Mouse (Mus musculus): ENCODE results near the gene Abhd4.

DNA sequence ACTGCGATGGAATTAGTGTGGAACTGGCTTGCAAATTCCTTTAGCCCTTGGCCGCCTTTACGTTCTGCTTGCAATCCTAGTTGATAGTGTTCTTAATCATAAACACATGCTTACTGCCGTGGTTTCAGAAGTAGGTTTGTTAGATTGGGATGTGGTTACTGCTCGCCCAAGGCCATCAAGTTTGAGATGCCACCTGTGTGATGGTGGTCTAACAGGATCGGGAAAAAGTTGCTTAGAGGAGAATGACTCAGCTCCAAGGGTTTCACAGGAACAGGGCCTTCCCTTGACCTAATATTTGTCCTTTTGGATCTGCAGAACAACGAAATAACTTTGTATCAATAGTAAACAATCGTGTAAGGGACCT is 5.7 kb downstream of the Abhd4 start:
- TF ChIP-seq CTCF (IDR thresholded peaks at IDR 0.05; ENCODE audit: insufficient read depth, low read length) = no peak
- no peak for TF ChIP-seq POLR2A (IDR thresholded peaks at IDR 0.05; ENCODE audit: borderline replicate concordance, extremely low read depth, low read depth, low read length)

Data from lung, adult 2 months (tissue).